Mouse (Mus musculus) C2C12 (cell line): ENCODE measurements around the gene Nom1. TPM values are rescaled to one million over a fixed set of nuclear protein-coding genes. Genes with fewer than 3 reads are reported as not detected.

Source experiments
- H3K27me3 ChIP-seq: one replicate; pipeline ENCODE4 v1.6.1; 2011; ENCODE audit not compliant: control insufficient read depth, insufficient read depth, insufficient read length
- H3K36me3 ChIP-seq: one replicate; pipeline ENCODE4 v1.6.1; 2011; ENCODE audit not compliant: control insufficient read depth, insufficient read depth
- H3K4me3 ChIP-seq: one replicate; pipeline ENCODE4 v1.5.1; 2011; ENCODE audit warnings: mild to moderate bottlenecking, control low read depth; ENCODE audit not compliant: poor library complexity, insufficient read depth, severe bottlenecking
- H3K79me2 ChIP-seq: one replicate; pipeline ENCODE4 v1.6.1; 2011; ENCODE audit not compliant: control insufficient read depth, insufficient read depth
- H3K79me3 ChIP-seq: one replicate; pipeline ENCODE4 v1.6.1; 2011; ENCODE audit warnings: low read depth, control low read depth
- H3ac ChIP-seq: one replicate; pipeline ENCODE3; 2011; ENCODE audit warnings: low read depth; ENCODE audit not compliant: control insufficient read depth, insufficient read length
- CEBPB ChIP-seq: IDR thresholded peaks from one replicate; pipeline ENCODE4 v1.6.1; 2011; ENCODE audit warnings: low read depth, mild to moderate bottlenecking, control low read depth, moderate library complexity
- CTCF ChIP-seq: IDR thresholded peaks from one replicate; pipeline ENCODE4 v1.5.1; 2011; ENCODE audit not compliant: control insufficient read depth, insufficient read depth, insufficient read length
- FOSL1 ChIP-seq: IDR thresholded peaks from one replicate; pipeline ENCODE4 v1.8.0; 2011; ENCODE audit warnings: mild to moderate bottlenecking, low read length; ENCODE audit not compliant: poor library complexity, insufficient read depth, severe bottlenecking
- MAX ChIP-seq: IDR thresholded peaks from one replicate; pipeline ENCODE4 v1.6.1; 2011; ENCODE audit warnings: mild to moderate bottlenecking, control low read depth
- MYOD1 ChIP-seq: IDR thresholded peaks from one replicate; pipeline ENCODE4 v1.6.1; 2011; ENCODE audit warnings: low read depth; ENCODE audit not compliant: control insufficient read depth, insufficient read length
- MYOG ChIP-seq: IDR thresholded peaks from one replicate; pipeline ENCODE4 v1.6.1; 2011; ENCODE audit not compliant: control insufficient read depth, insufficient read length; ENCODE audit errors: extremely low read depth
- USF1 ChIP-seq: IDR thresholded peaks from one replicate; pipeline ENCODE4 v1.6.1; 2011; ENCODE audit warnings: low read depth, mild to moderate bottlenecking, control low read depth, moderate library complexity
- polyA plus RNA-seq: library from polyadenylated mRNA; unstranded; fragments of >200 nt; fragmentation: generic; extraction: Trizol; gene quantifications from one replicate; pipeline ENCODE4 v1.2.1, GENCODE M21; 2012; ENCODE audit warnings: missing spikeins

Gene Nom1
- polyA plus RNA-seq, 1 experiment: 13.5 TPM

- no peak for TF ChIP-seq CTCF
- no peak for TF ChIP-seq FOSL1
- TF ChIP-seq MYOD1: no peak
- no peak for TF ChIP-seq MAX
- no peak for TF ChIP-seq CEBPB
- no peak for TF ChIP-seq MYOG
- no peak for TF ChIP-seq USF1
- Histone ChIP-seq H3K27me3 (peaks cover 84% of the 10 kb centered on the region), H3K79me3 (no peaks in the 10 kb centered on the region), H3K36me3 (no peaks in the 10 kb centered on the region), H3K4me3 (no peak overlapping the region), H3K79me2 (no peaks in the 10 kb centered on the region), H3ac (no peak overlapping the region)
Observed at GRCm38 (mm10) chr5:29477474-29478207, 43.2 kb downstream of the Nom1 start.

- H3K4me3 ChIP-seq: no peak within 1 kb of the TSS
- peaks cover 81% of the 10 kb centered on the region for H3K27me3 ChIP-seq
- no peak within 1 kb of the TSS for H3ac ChIP-seq
- no peaks in the 10 kb centered on the region for H3K36me3 ChIP-seq
- TF ChIP-seq CEBPB (no peak), MAX (no peak), USF1 (no peak), CTCF (no peak), MYOD1 (no peak), FOSL1 (no peak), MYOG (no peak)
- H3K79me2 ChIP-seq: no peaks in the 10 kb centered on the region
- H3K79me3 ChIP-seq: no peaks in the 10 kb centered on the region
Observed at GRCm38 (mm10) chr5:29478208-29479197, 44.0 kb downstream of the Nom1 start, which contains the start of gene Mnx1. Gene Mnx1 (minus strand): TSS chr5:29478470.

DNA sequence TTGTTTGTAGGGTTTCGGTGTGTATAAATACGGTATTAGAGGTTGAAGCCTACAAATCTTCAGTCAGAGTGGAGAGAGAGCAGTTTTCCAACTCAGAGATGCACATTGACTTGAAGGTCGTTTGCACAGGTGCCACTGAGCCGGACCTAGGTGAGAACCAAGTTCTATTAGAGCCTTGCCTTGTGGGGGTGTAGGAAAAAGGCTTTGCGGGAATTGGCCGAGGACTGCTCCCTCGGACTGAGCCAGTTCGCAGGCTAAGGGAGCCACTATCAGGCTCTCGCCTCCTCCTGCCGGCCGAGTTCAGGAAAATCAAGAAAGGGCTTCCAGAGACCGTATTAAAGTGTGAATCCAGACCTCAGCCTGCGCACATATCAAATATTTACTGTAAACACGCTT, 44.7 kb downstream of the Nom1 start:
- TF ChIP-seq CEBPB: no peak
- no peak for TF ChIP-seq FOSL1
- no peak for TF ChIP-seq MYOD1
- no peak for TF ChIP-seq CTCF
- no peak for TF ChIP-seq USF1
- no peak for TF ChIP-seq MYOG
- no peak for TF ChIP-seq MAX
- Histone ChIP-seq H3K36me3 (no peaks in the 10 kb centered on the region), H3K79me2 (no peaks in the 10 kb centered on the region), H3K27me3 (peaks cover 81% of the 10 kb centered on the region), H3K4me3 (no peak overlapping the region), H3K79me3 (no peaks in the 10 kb centered on the region), H3ac (no peak overlapping the region)

DNA sequence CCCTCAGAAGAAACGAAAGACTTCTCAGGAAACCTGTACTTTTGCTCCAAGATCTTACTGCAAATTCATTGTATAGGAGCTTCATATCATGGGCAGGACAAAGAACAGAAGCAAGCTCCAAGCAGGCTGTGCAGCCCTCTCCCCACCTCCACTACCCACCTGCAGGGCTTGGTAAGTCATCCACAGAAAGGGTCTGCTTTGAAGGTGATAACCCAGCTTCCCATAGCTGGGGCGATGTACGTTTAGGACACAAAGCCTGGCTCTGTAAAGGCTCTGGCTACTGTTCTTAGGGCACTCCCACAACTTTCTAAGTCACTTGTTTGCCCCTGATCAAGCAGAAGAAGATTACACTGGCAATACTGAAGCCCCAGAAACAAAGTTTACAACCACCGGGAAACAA, 49.3 kb downstream of the Nom1 start:
- Histone ChIP-seq H3K27me3 (peaks cover 79% of the 10 kb centered on the region), H3K79me2 (no peaks in the 10 kb centered on the region), H3ac (no peak overlapping the region), H3K36me3 (no peaks in the 10 kb centered on the region), H3K4me3 (no peak overlapping the region), H3K79me3 (no peaks in the 10 kb centered on the region)
- TF ChIP-seq FOSL1 (no peak), MAX (no peak), MYOD1 (no peak), USF1 (no peak), CTCF (no peak), CEBPB (no peak), MYOG (no peak)

- no peaks in the 10 kb centered on the region for H3K79me3 ChIP-seq
- no peaks in the 10 kb centered on the region for H3K79me2 ChIP-seq
- H3K36me3 ChIP-seq: no peaks in the 10 kb centered on the region
- TF ChIP-seq MYOG (no peak), CEBPB (no peak), MYOD1 (no peak), USF1 (no peak), FOSL1 (no peak), MAX (no peak), CTCF (no peak)
- peaks cover 77% of the 10 kb centered on the region for H3K27me3 ChIP-seq
- H3ac ChIP-seq: no peak overlapping the region
- H3K4me3 ChIP-seq: no peak overlapping the region
Observed at GRCm38 (mm10) chr5:29484965-29485940, 50.8 kb downstream of the Nom1 start.
